Mouse (Mus musculus) lung, adult 2 months (tissue): ENCODE measurements around the gene Tpi1.
"Not testable (repeated sequence)": the region's sequence is repeated elsewhere in the genome, so short reads cannot be mapped to it uniquely, and the experiment has no call there.

Source experiments
- CTCF ChIP-seq: fragments of 200-500 bp; IDR thresholded peaks from 2 replicates; pipeline ENCODE4 v1.5.1; 2011; ENCODE audit warnings: mild to moderate bottlenecking, low read length, control low read depth; ENCODE audit not compliant: insufficient read depth
- POLR2A ChIP-seq: fragments of 200-500 bp; IDR thresholded peaks from 2 replicates; pipeline ENCODE4 v1.6.1; 2011; ENCODE audit warnings: low read depth, mild to moderate bottlenecking, control low read depth, low read length, borderline replicate concordance; ENCODE audit errors: extremely low read depth

GRCm38 (mm10) chr6:124803691-124804090 lies 10.4 kb downstream of the Tpi1 start:
- not testable (repeated sequence) for TF ChIP-seq CTCF, POLR2A
